Mouse (Mus musculus): ENCODE data around the gene Tab2.
"Not testable (repeated sequence)": the region's sequence is repeated elsewhere in the genome, so short reads cannot be mapped to it uniquely, and the experiment has no call there.

Gene Tab2

GRCm38 (mm10) chr10:7888256-7888868, 67.7 kb downstream of the Tab2 start:
- DNase-seq (ENCODE audit: low spot score in 2 of 2): no peak

- peak; percentile 43 to 80 for DNase-seq (ENCODE audit: low spot score in 2 of 2)
Measured at GRCm38 (mm10) chr10:7883524-7883923, 72.5 kb downstream of the Tab2 start.

- DNase-seq (ENCODE audit: low spot score in 2 of 2): peak in 1 of 2 experiments; percentile 1
Measured at GRCm38 (mm10) chr10:7881971-7882370, 74.1 kb downstream of the Tab2 start.

- DNase-seq (ENCODE audit: low spot score in 2 of 2): not testable (repeated sequence)
Measured at GRCm38 (mm10) chr10:7880283-7880682, 75.7 kb downstream of the Tab2 start.

- DNase-seq (ENCODE audit: low spot score in 2 of 2): no peak
Measured at GRCm38 (mm10) chr10:7874194-7874593, 81.8 kb downstream of the Tab2 start.

- DNase-seq (ENCODE audit: low spot score in 2 of 2): no peak
Measured at GRCm38 (mm10) chr10:7871381-7872020, 84.5 kb downstream of the Tab2 start.

GRCm38 (mm10) chr10:7870571-7871315, 85.3 kb downstream of the Tab2 start:
- peak in 1 of 2 experiments; percentile 61 for DNase-seq (ENCODE audit: low spot score in 2 of 2)

GRCm38 (mm10) chr10:7869746-7870145, 86.3 kb downstream of the Tab2 start:
- no peak for DNase-seq (ENCODE audit: low spot score in 2 of 2)

GRCm38 (mm10) chr10:7867666-7868030, 88.4 kb downstream of the Tab2 start:
- DNase-seq (ENCODE audit: low spot score in 2 of 2): no peak

GRCm38 (mm10) chr10:7866762-7867665, 89.0 kb downstream of the Tab2 start:
- peak in 1 of 2 experiments; percentile 47 for DNase-seq (ENCODE audit: low spot score in 2 of 2)

- DNase-seq (ENCODE audit: low spot score in 2 of 2): no peak
Measured at GRCm38 (mm10) chr10:7864806-7865205, 91.2 kb downstream of the Tab2 start.

- DNase-seq (ENCODE audit: low spot score in 2 of 2): no peak
Measured at GRCm38 (mm10) chr10:7864184-7864583, 91.8 kb downstream of the Tab2 start.

- DNase-seq (ENCODE audit: low spot score in 2 of 2): no peak
Measured at GRCm38 (mm10) chr10:7863411-7863810, 92.6 kb downstream of the Tab2 start.

- DNase-seq (ENCODE audit: low spot score in 2 of 2): no peak
Measured at GRCm38 (mm10) chr10:7861937-7862657, 93.9 kb downstream of the Tab2 start.

GRCm38 (mm10) chr10:7861259-7861936, 94.6 kb downstream of the Tab2 start:
- DNase-seq (ENCODE audit: low spot score in 2 of 2): no peak

GRCm38 (mm10) chr10:7860494-7860893, 95.5 kb downstream of the Tab2 start:
- no peak for DNase-seq (ENCODE audit: low spot score in 2 of 2)

All from spleen, postnatal 10 days (tissue).